Mouse (Mus musculus) intestine, embryonic 14.5 days (tissue): ENCODE measurements at regions not wholly inside any gene's neighbourhood (a gene's known extent, or its start where the extent isn't known, plus 50 kb on each side); places are given as distances from the start of the nearest gene placed in this dataset.
"Not testable (repeated sequence)": the region's sequence is repeated elsewhere in the genome, so short reads cannot be mapped to it uniquely, and the experiment has no call there.

Experiments used
- ATAC-seq: fragments of 200-750 bp; cut with Nextera tagmentation; replicated peaks from 2 replicates; pipeline ENCODE4 v1.8.0; 2017; ENCODE audit warnings: low read depth, moderate number of reproducible peaks, moderate TSS enrichment, moderate library complexity; ENCODE audit not compliant: low FRiP score, low TSS enrichment
- DNase-seq: peaks from one replicate; pipeline ENCODE4 v3.0.0-alpha.2; 2018; ENCODE audit warnings: low spot score
- H3K27ac ChIP-seq: fragments of 300-500 bp; sonication (generic); 2 replicates; pipeline ENCODE4 v1.5.1; 2014; ENCODE audit warnings: low read depth, mild to moderate bottlenecking, control low read depth
- H3K27me3 ChIP-seq: fragments of 300-500 bp; sonication (generic); replicated peaks from 2 replicates; pipeline ENCODE4 v1.6.1; 2014; ENCODE audit warnings: low read length, control low read depth; ENCODE audit not compliant: control insufficient read depth, insufficient read depth
- H3K36me3 ChIP-seq: fragments of 300-500 bp; sonication (generic); 2 replicates; pipeline ENCODE4 v1.6.1; 2014; ENCODE audit warnings: low read length, control low read depth; ENCODE audit not compliant: control insufficient read depth, insufficient read depth
- H3K4me1 ChIP-seq: fragments of 300-500 bp; sonication (generic); replicated peaks from 2 replicates; pipeline ENCODE4 v1.6.1; 2014; ENCODE audit warnings: low read length, control low read depth, mixed read lengths; ENCODE audit not compliant: control insufficient read depth, insufficient read depth
- H3K4me2 ChIP-seq: fragments of 300-500 bp; sonication (generic); 2 replicates; pipeline ENCODE4 v1.6.1; 2014; ENCODE audit warnings: low read length
- H3K4me3 ChIP-seq: fragments of 300-500 bp; sonication (generic); 2 replicates; pipeline ENCODE4 v1.5.1; 2014; ENCODE audit warnings: low read depth, low read length, control low read depth, mixed read lengths
- H3K9ac ChIP-seq: fragments of 300-500 bp; sonication (generic); 2 replicates; pipeline ENCODE4 v1.6.1; 2014; ENCODE audit warnings: mild to moderate bottlenecking, low read length
- H3K9me3 ChIP-seq: fragments of 300-500 bp; sonication (generic); 2 replicates; pipeline ENCODE4 v1.6.1; 2016; ENCODE audit warnings: low read length, control low read depth; ENCODE audit not compliant: control insufficient read depth
- WGBS: fragments of 180-500 bp; shearing (Covaris S2); extraction: QIAGEN DNeasy Blood & Tissue Kit; methylation state at CpG from one replicate; pipeline ENCODE4 v1.1.7; 2014; 5-methylcytosine and 5-hydroxymethylcytosine counted together

- ATAC-seq: no peak
- Histone ChIP-seq H3K27ac (no peak overlapping the region), H3K36me3 (no peaks in the 10 kb centered on the region), H3K4me2 (no peak overlapping the region), H3K4me3 (no peak overlapping the region), H3K9ac (no peak overlapping the region), H3K27me3 (no peaks in the 10 kb centered on the region), H3K9me3 (no peaks in the 10 kb centered on the region), H3K4me1 (no peaks in the 10 kb centered on the region)
- no peak for DNase-seq
- 63% methylated on average over 2 of the region's 2 CpGs for WGBS
These were observed 161.9 kb upstream of the Gm10306 start for GRCm38 (mm10) chr4:94394462-94394861.

DNA sequence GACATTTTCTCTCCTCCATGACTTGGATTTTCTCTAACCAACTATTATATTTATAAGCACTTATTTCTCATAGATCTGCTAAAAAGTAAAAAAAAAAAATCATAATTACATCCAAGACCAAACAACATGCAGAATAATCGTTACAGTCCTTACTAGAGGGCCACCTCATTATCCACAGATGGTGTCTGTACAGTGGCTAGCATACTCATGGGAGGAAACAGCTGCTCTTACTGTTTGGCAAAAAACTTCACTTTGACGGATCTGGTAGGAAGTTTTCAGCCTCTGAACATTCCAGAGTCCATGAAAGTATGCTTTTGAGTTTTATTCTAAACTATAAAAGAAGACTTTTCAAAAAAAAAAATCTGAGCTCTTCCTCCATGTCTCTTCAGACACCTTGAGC lies 159.1 kb upstream of the Gm10306 start:
- DNase-seq (no peak), ATAC-seq (no peak)
- Histone ChIP-seq H3K9ac (no peak overlapping the region), H3K4me3 (no peak overlapping the region), H3K27me3 (no peaks in the 10 kb centered on the region), H3K4me2 (no peak overlapping the region), H3K27ac (no peak overlapping the region), H3K36me3 (no peaks in the 10 kb centered on the region), H3K4me1 (no peaks in the 10 kb centered on the region), H3K9me3 (no peaks in the 10 kb centered on the region)
- 37% methylated on average over 2 of the region's 2 CpGs for WGBS

DNA sequence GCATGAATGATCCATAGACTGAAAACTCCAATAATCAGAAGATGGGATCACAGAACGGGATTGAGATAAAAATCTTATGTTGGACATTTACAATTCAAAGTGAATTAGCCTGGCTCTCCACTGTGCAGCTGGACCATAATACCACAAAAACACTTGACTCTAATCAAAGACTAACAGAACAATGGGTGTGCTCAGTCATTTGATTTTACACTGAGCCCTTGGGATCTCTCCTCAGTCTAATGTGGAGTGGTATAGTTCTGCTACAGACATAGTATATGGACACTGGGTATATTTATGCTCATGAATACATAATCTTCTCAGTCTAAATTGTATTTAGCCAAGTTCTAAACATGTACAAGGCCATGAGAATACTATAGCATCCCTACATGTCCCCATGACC lies 149.4 kb upstream of the Gm10306 start:
- Histone ChIP-seq H3K36me3 (no peaks in the 10 kb centered on the region), H3K9ac (no peak overlapping the region), H3K4me1 (no peaks in the 10 kb centered on the region), H3K4me3 (no peak overlapping the region), H3K27me3 (no peaks in the 10 kb centered on the region), H3K4me2 (no peak overlapping the region), H3K27ac (no peak overlapping the region), H3K9me3 (no peaks in the 10 kb centered on the region)
- no peak for ATAC-seq
- DNase-seq: no peak
- 87% methylated on average over 1 of the region's 1 CpGs for WGBS

DNA sequence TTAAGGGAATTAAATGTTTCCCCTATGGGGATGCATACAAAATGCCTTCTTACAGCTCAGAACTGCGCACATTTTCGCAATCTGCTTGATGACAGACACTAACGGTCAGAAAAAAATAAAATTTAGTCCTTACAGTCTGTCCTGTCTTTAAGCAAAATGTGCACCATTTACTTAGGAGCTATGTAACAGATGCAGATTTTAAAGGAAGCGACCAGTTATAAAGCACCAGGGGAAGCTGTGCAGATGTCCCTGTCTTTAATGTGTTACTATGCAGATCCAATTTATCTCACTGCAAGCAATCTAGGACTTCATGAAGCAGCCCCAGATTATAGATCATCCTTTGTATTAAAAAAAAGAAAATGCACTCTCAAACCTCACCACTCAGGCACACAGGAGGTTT lies 148.8 kb upstream of the Gm10306 start:
- ATAC-seq: no peak
- Histone ChIP-seq H3K4me3 (no peak overlapping the region), H3K9me3 (no peaks in the 10 kb centered on the region), H3K27ac (no peak overlapping the region), H3K36me3 (no peaks in the 10 kb centered on the region), H3K9ac (no peak overlapping the region), H3K27me3 (no peaks in the 10 kb centered on the region), H3K4me1 (no peaks in the 10 kb centered on the region), H3K4me2 (no peak overlapping the region)
- no peak for DNase-seq
- WGBS: 82% methylated on average over 4 of the region's 4 CpGs

DNA sequence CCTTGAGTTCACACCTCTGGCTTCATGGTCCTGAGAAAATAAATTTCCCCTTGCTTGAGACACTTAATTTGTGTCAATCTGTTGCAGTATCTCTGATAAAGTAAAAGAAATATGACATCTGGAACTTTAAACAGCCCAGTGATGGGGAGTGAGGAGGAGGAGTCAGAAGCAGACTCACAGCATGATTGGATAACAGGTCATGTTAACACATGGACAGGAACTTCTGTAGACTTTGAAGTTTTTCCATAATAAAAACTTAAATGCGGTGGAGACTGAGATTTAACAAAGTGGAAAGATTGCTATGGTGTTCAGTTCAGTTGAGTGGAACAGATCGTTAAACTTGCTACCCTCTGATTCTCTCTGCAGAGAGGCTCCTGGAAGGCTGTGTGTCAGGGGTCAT lies 143.7 kb upstream of the Gm10306 start:
- H3K36me3 ChIP-seq: no peaks in the 10 kb centered on the region
- H3K4me1 ChIP-seq: no peaks in the 10 kb centered on the region
- H3K9ac ChIP-seq: no peak overlapping the region
- DNase-seq (no peak), ATAC-seq (no peak)
- no peak overlapping the region for H3K4me3 ChIP-seq
- no peak overlapping the region for H3K4me2 ChIP-seq
- no peaks in the 10 kb centered on the region for H3K27me3 ChIP-seq
- H3K27ac ChIP-seq: no peak overlapping the region
- no peaks in the 10 kb centered on the region for H3K9me3 ChIP-seq
- WGBS: 78% methylated on average over 2 of the region's 2 CpGs

DNA sequence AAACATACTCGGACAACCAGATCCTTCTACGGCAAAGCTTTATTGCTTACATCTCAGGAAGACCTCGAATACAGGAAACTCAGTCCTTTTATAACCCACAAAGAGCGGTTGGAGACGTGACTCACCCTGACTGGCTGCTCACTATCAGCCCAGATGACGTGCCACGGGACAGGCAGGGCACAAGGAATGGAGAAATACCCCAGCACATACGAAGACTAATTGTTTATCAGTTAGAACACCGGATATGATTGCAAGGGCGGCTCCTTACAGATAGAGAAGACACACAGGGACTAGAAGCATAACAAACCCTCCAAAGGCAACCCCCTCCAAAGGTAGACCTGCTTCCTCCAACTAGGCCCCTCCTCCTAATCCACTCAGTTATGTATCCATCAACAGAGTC lies 130.8 kb upstream of the Gm10306 start:
- not testable (repeated sequence) for H3K9ac ChIP-seq, H3K36me3 ChIP-seq, H3K4me2 ChIP-seq, DNase-seq, ATAC-seq, H3K4me1 ChIP-seq, H3K27me3 ChIP-seq, H3K9me3 ChIP-seq, H3K27ac ChIP-seq, H3K4me3 ChIP-seq
- 80% methylated on average over 7 of the region's 10 CpGs for WGBS

GRCm38 (mm10) chr4:94427581-94427980 lies 128.8 kb upstream of the Gm10306 start:
- Histone ChIP-seq H3K4me2 (no peak overlapping the region), H3K4me1 (no peaks in the 10 kb centered on the region), H3K27ac (no peak overlapping the region), H3K36me3 (no peaks in the 10 kb centered on the region), H3K9ac (no peak overlapping the region), H3K9me3 (no peaks in the 10 kb centered on the region), H3K4me3 (no peak overlapping the region), H3K27me3 (no peaks in the 10 kb centered on the region)
- WGBS: 89% methylated on average over 5 of the region's 5 CpGs
- ATAC-seq (no peak), DNase-seq (no peak)

DNA sequence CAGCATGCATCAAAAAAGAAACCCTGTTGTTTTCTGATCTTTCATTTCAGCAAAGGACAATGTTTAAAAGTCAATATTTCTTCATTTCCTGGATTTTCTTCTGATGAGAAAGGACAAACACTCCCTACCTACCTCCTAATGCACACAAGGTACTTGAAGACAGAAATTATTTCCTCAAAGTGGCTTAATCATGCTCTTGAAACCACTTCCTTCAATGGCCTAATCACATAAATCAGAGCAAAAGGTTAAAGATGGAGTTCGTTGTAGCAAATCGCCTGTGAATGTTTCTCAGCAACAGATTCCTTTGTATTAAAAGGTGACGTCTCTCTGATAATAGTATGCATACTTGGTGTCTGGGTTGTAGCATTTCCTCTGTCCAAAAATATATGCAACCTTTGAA lies 124.3 kb upstream of the Gm10306 start:
- H3K4me2 ChIP-seq: no peak overlapping the region
- 69% methylated on average over 3 of the region's 3 CpGs for WGBS

GRCm38 (mm10) chr4:94437717-94438435 lies 118.5 kb upstream of the Gm10306 start:
- no peak overlapping the region for H3K4me2 ChIP-seq
- H3K9ac ChIP-seq: no peak overlapping the region
- H3K4me3 ChIP-seq: no peak overlapping the region
- no peak overlapping the region for H3K27ac ChIP-seq
- no peaks in the 10 kb centered on the region for H3K36me3 ChIP-seq
- no peaks in the 10 kb centered on the region for H3K4me1 ChIP-seq
- no peak for DNase-seq
- no peak for ATAC-seq
- no peaks in the 10 kb centered on the region for H3K27me3 ChIP-seq
- WGBS: 59% methylated on average over 10 of the region's 10 CpGs
- H3K9me3 ChIP-seq: no peaks in the 10 kb centered on the region

More for the DNA sequence above, 124.3 kb upstream of the Gm10306 start:
- Histone ChIP-seq H3K36me3 (no peaks in the 10 kb centered on the region), H3K27ac (no peak overlapping the region), H3K27me3 (no peaks in the 10 kb centered on the region), H3K4me3 (no peak overlapping the region), H3K9ac (no peak overlapping the region), H3K9me3 (no peaks in the 10 kb centered on the region), H3K4me1 (no peaks in the 10 kb centered on the region)
- no peak for ATAC-seq
- no peak for DNase-seq
